ENCODE assay signal across 17 mouse cellular contexts in the genomic region with DNA sequence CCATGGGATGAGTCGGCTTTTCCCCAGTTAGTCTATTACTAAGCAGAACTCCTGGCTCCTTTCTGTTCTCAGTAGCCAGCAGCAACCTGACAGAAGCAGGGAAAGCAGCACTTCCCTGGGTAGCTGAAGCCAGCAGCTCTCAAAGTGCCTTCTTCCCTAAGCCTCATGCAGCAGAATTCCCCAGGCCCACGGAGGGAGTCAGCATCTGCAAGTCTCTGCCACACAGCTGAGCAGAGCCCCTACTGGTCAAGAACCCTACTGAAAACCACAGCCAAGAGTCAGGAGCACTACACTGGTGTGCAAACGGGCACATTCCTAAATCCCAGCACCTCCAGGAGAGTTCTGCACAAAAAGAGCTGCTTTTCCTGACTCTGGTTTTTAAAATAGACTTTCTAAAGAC. TPM values are rescaled to one million over a fixed set of nuclear protein-coding genes. Genes with fewer than 3 reads are reported as not detected.
DNase-seq lines count a peak whose midpoint lies in the region; ATAC-seq and TF ChIP-seq lines count a peak whose summit lies in the region.
"Had no signal": no experiment of that assay in that cellular context is flagged by ENCODE, and none has a peak within 500 bp of the region (broad histone marks: within the 10 kb centered on the region; RNA-seq: fewer than 3 reads in every experiment).

No protein-coding gene starts in this region.

- TF ChIP-seq POLR2A in heart, adult 2 months (IDR thresholded peaks at IDR 0.05; ENCODE audit: insufficient read depth, low read depth, low read length), result no peak
- TF ChIP-seq POLR2A in liver, adult 2 months (IDR thresholded peaks at IDR 0.05; ENCODE audit: extremely low read depth, insufficient read depth, low read length), result no peak

- peak; percentile 25 for TF ChIP-seq CTCF in heart, adult 2 months (IDR thresholded peaks at IDR 0.05)
- TF ChIP-seq CTCF in liver, adult 2 months (IDR thresholded peaks at IDR 0.05; ENCODE audit: low read depth, low read length), result 0 out of 2 replicates have a peak, but pooled peaks have one; percentile 3

- no peak for DNase-seq in heart, adult 2 months
- DNase-seq in liver, adult 2 months (ENCODE audit: extremely low read depth, low read depth, low spot score), result no peak
- DNase-seq in liver, embryonic 11.5 days (ENCODE audit: low spot score), result no peak
- peak; percentile 17 for DNase-seq in MN1 (ENCODE audit: low spot score)
- DNase-seq in brain, adult 2 months (ENCODE audit: low read depth, low spot score), result peak; percentile 61
- DNase-seq: cerebellum, postnatal 36 days; layer of hippocampus, adult 9-11 months; lung, postnatal 36 days; right cerebral cortex, postnatal 25 days had no signal

- no peak overlapping the region for H3K4me3 ChIP-seq in heart, adult 2 months
- H3K4me3 ChIP-seq in heart, embryonic 12.5 days, result no peak overlapping the region
- H3K4me3 ChIP-seq in liver, adult 2 months (ENCODE audit: insufficient read depth, low read depth, low read length), result no peak overlapping the region
- H3K4me3 ChIP-seq in liver, embryonic 11.5 days (ENCODE audit: low read depth, low read length), result no peak overlapping the region
- no peak overlapping the region for H3K4me3 ChIP-seq in neural tube, embryonic 15.5 days (replicated peaks)
- H3K4me3 ChIP-seq: embryonic facial prominence, embryonic 15.5 days; kidney, embryonic 15.5 days; midbrain, embryonic 13.5 days had no signal

- no peaks in the 10 kb centered on the region for H3K79me2 ChIP-seq in heart, adult 2 months (replicated peaks; ENCODE audit: control insufficient read depth, insufficient read depth, low read length)
- H3K79me2 ChIP-seq in liver, adult 2 months (ENCODE audit: control insufficient read depth, insufficient read depth, low read length), result peaks cover 8% of the 10 kb centered on the region; the same call in 1 of the 2 replicates

- intact Hi-C loops in heart, adult 2 months (cut with DNase I), result no loop called here

- H3K9ac ChIP-seq in heart, adult 2 months (ENCODE audit: low read depth, low read length), result no peak overlapping the region
- H3K9ac ChIP-seq in heart, embryonic 12.5 days, result no peak overlapping the region
- no peak overlapping the region for H3K9ac ChIP-seq in liver, adult 2 months (ENCODE audit: low read depth, low read length)
- H3K9ac ChIP-seq in liver, embryonic 11.5 days (ENCODE audit: low read depth, low read length), result no peak overlapping the region
- H3K9ac ChIP-seq in neural tube, embryonic 15.5 days (replicated peaks), result no peak overlapping the region
- H3K9ac ChIP-seq: embryonic facial prominence, embryonic 15.5 days; kidney, embryonic 15.5 days; liver, embryonic 14.5 days; midbrain, embryonic 13.5 days had no signal

- H3K27ac ChIP-seq in heart, adult 2 months, result no peak overlapping the region
- no peak overlapping the region for H3K27ac ChIP-seq in heart, embryonic 12.5 days (ENCODE audit: poor library complexity, severe bottlenecking)
- no peak overlapping the region for H3K27ac ChIP-seq in liver, adult 2 months (replicated peaks; ENCODE audit: insufficient read depth, low read depth, low read length)
- no peak overlapping the region for H3K27ac ChIP-seq in liver, embryonic 11.5 days (ENCODE audit: low read depth, low read length)
- no peak overlapping the region for H3K27ac ChIP-seq in neural tube, embryonic 15.5 days (replicated peaks)
- H3K27ac ChIP-seq: embryonic facial prominence, embryonic 15.5 days; kidney, embryonic 15.5 days; liver, embryonic 14.5 days; midbrain, embryonic 13.5 days had no signal

- no peak for TF ChIP-seq EP300 in heart, adult 2 months (IDR thresholded peaks at IDR 0.05; ENCODE audit: insufficient read depth, low read depth, low read length)

- H3K9me3 ChIP-seq in heart, embryonic 12.5 days (replicated peaks), result no peaks in the 10 kb centered on the region
- H3K9me3 ChIP-seq in liver, embryonic 11.5 days (ENCODE audit: control insufficient read depth, low read length), result no peaks in the 10 kb centered on the region
- H3K9me3 ChIP-seq in neural tube, embryonic 15.5 days (replicated peaks), result no peaks in the 10 kb centered on the region
- H3K9me3 ChIP-seq: embryonic facial prominence, embryonic 15.5 days; kidney, embryonic 15.5 days; midbrain, embryonic 13.5 days had no signal

- ATAC-seq in heart, embryonic 12.5 days (ENCODE audit: insufficient number of reproducible peaks, low FRiP score), result no peak
- ATAC-seq in liver, embryonic 11.5 days (replicated peaks; ENCODE audit: low FRiP score), result no peak
- ATAC-seq in neural tube, embryonic 15.5 days (ENCODE audit: low FRiP score), result no peak
- ATAC-seq: CD4-positive, CD25-positive, alpha-beta regulatory T cell, adult 4 months; inflammation-experienced regulatory T-cells, adult 6 months; midbrain, embryonic 13.5 days had no signal

- H3K27me3 ChIP-seq in heart, adult 2 months (ENCODE audit: control insufficient read depth, insufficient read depth, low read length), result no peaks in the 10 kb centered on the region
- no peaks in the 10 kb centered on the region for H3K27me3 ChIP-seq in heart, embryonic 12.5 days (replicated peaks)
- no peaks in the 10 kb centered on the region for H3K27me3 ChIP-seq in liver, adult 2 months (ENCODE audit: control insufficient read depth, insufficient read depth, low read length)
- H3K27me3 ChIP-seq in liver, embryonic 11.5 days (replicated peaks; ENCODE audit: control insufficient read depth, insufficient read depth, low read length), result no peaks in the 10 kb centered on the region
- H3K27me3 ChIP-seq in neural tube, embryonic 15.5 days (replicated peaks), result no peaks in the 10 kb centered on the region
- H3K27me3 ChIP-seq: embryonic facial prominence, embryonic 15.5 days; kidney, embryonic 15.5 days; midbrain, embryonic 13.5 days had no signal

- peaks cover 2% of the 10 kb centered on the region; the same call in 1 of the 2 replicates for H3K36me3 ChIP-seq in heart, adult 2 months (ENCODE audit: control insufficient read depth, insufficient read depth, low read length)
- H3K36me3 ChIP-seq in heart, embryonic 12.5 days, result peaks cover 17% of the 10 kb centered on the region
- H3K36me3 ChIP-seq in liver, adult 2 months (ENCODE audit: control insufficient read depth, insufficient read depth, low read length), result peaks cover 14% of the 10 kb centered on the region
- H3K36me3 ChIP-seq in liver, embryonic 11.5 days (ENCODE audit: control insufficient read depth, insufficient read depth, low read length), result no peaks in the 10 kb centered on the region
- no peaks in the 10 kb centered on the region for H3K36me3 ChIP-seq in neural tube, embryonic 15.5 days

- 61% methylated on average over 3 of the region's 3 CpGs for WGBS in heart, adult 2 months
- WGBS in heart, embryonic 12.5 days, result 53% methylated on average over 3 of the region's 3 CpGs
- WGBS in liver, adult 2 months, result 75% methylated on average over 3 of the region's 3 CpGs
- 57% methylated on average over 3 of the region's 3 CpGs for WGBS in liver, embryonic 11.5 days
- 58% methylated on average over 3 of the region's 3 CpGs for WGBS in neural tube, embryonic 15.5 days

- no peak overlapping the region for H3K4me2 ChIP-seq in heart, embryonic 12.5 days
- no peak overlapping the region for H3K4me2 ChIP-seq in liver, embryonic 11.5 days
- no peak overlapping the region for H3K4me2 ChIP-seq in neural tube, embryonic 15.5 days
- H3K4me2 ChIP-seq: embryonic facial prominence, embryonic 15.5 days; kidney, embryonic 15.5 days; midbrain, embryonic 13.5 days had no signal

- no peaks in the 10 kb centered on the region for H3K4me1 ChIP-seq in heart, adult 2 months (ENCODE audit: control insufficient read depth, insufficient read depth, low read length)
- peaks cover 7% of the 10 kb centered on the region for H3K4me1 ChIP-seq in heart, embryonic 12.5 days (replicated peaks)
- H3K4me1 ChIP-seq in liver, adult 2 months (ENCODE audit: control insufficient read depth, insufficient read depth, low read length), result peaks cover 5% of the 10 kb centered on the region; the same call in 1 of the 2 replicates
- H3K4me1 ChIP-seq in liver, embryonic 11.5 days (replicated peaks; ENCODE audit: control insufficient read depth, insufficient read depth, low read length), result no peaks in the 10 kb centered on the region
- peaks cover 2% of the 10 kb centered on the region; the same call in 1 of the 2 replicates for H3K4me1 ChIP-seq in neural tube, embryonic 15.5 days
- H3K4me1 ChIP-seq: embryonic facial prominence, embryonic 15.5 days; midbrain, embryonic 13.5 days had no signal

RNA-seq across cellular contexts. Expression of gene Map2k5, which starts 17.3 kb away (rescaled TPM):
- total RNA-seq in heart, adult 2 months (2021), result 10 to 100 TPM; 17.9 to 20.7 TPM
- polyA plus RNA-seq in heart, adult 2 months (2012; rRNA removed), result 31.8 and 34.2 TPM in 2 replicates
- polyA plus RNA-seq in heart, embryonic 12.5 days (2016; fragmentation: Nextera tagmentation; extraction: Ambion mirVana), result 28.7 and 30.9 TPM in 2 replicates
- total RNA-seq in liver, adult 2 months (2014; rRNA removed), result 13.3 and 14.6 TPM in 2 replicates
- 32.2 and 36.4 TPM in 2 replicates for polyA plus RNA-seq in liver, adult 2 months (2012; rRNA removed)
- polyA plus RNA-seq in liver, embryonic 11.5 days (2014; fragmentation: Nextera tagmentation; extraction: Ambion mirVana), result 23.5 and 27.1 TPM in 2 replicates
- polyA plus RNA-seq in neural tube, embryonic 15.5 days (2015; fragmentation: Nextera tagmentation; extraction: Ambion mirVana), result 33.3 and 34.3 TPM in 2 replicates

RNA-seq across cellular contexts. Expression of gene 2300009A05Rik, which starts 38.6 kb away (rescaled TPM):
- total RNA-seq in heart, adult 2 months (2021), result 10 to 100 TPM; 30.7 to 34.4 TPM
- polyA plus RNA-seq in heart, adult 2 months (2012; rRNA removed), result 31.2 and 55.5 TPM in 2 replicates
- polyA plus RNA-seq in heart, embryonic 12.5 days (2016; fragmentation: Nextera tagmentation; extraction: Ambion mirVana), result 60.6 and 64.5 TPM in 2 replicates
- 24.0 and 35.6 TPM in 2 replicates for total RNA-seq in liver, adult 2 months (2014; rRNA removed)
- polyA plus RNA-seq in liver, adult 2 months (2012; rRNA removed), result 70.9 and 86.4 TPM in 2 replicates
- polyA plus RNA-seq in liver, embryonic 11.5 days (2014; fragmentation: Nextera tagmentation; extraction: Ambion mirVana), result 39.8 and 41.5 TPM in 2 replicates
- polyA plus RNA-seq in neural tube, embryonic 15.5 days (2015; fragmentation: Nextera tagmentation; extraction: Ambion mirVana), result 75.0 and 84.6 TPM in 2 replicates

Comparison
In these comparisons a context has a peak if more than half of its experiments do, and no peak if none do; other contexts are left out.
1. DNase-seq: peak in MN1 (single experiment) and brain, adult 2 months (single experiment); none in heart, adult 2 months (0 of 2), liver, adult 2 months (single experiment) and liver, embryonic 11.5 days (single experiment).